Mouse (Mus musculus): ENCODE measurements around the gene Mindy2.

GRCm38 (mm10) chr9:70656130-70657007, 605 bp downstream of the Mindy2 start, which contains the start of gene Gm10642:
- TF ChIP-seq POLR2A (IDR thresholded peaks at IDR 0.05; ENCODE audit: insufficient read depth, low read length) (no peak), CTCF (IDR thresholded peaks at IDR 0.05; ENCODE audit: low read depth, low read length) (no peak)
